Mouse (Mus musculus) right cerebral cortex, adult 18-20 months (tissue): ENCODE data around the gene Usp22.
"Not testable (repeated sequence)": the region's sequence is repeated elsewhere in the genome, so short reads cannot be mapped to it uniquely, and the experiment has no call there.

Experiments
- DNase-seq: peaks from one replicate; pipeline ENCODE4 v3.0.0; 2022; ENCODE audit warnings: mixed read lengths

The Usp22 gene

GRCm38 (mm10) chr11:61142262-61142661 is 32.6 kb downstream of the Usp22 start:
- DNase-seq: no peak

DNA sequence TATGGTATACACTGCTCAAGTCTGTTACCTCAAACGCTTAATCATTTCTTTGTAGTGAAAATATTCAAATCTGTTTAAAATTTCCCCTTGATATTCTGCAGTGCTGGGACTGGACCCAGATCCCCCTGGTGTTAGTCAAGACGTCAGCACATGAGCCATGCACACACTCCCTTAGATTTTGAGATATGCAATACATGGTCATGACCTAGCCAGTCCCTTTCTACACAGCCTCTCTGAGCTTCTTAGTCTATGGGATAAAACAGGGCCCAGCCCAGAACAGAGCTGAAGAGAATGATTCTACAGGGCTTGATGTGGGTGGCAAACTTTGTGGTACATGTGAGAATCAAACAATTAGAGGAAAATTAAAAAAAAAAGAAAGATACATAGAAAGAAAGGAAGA is 33.2 kb downstream of the Usp22 start:
- no peak for DNase-seq

GRCm38 (mm10) chr11:61132943-61133342 is 41.9 kb downstream of the Usp22 start:
- DNase-seq: no peak

DNA sequence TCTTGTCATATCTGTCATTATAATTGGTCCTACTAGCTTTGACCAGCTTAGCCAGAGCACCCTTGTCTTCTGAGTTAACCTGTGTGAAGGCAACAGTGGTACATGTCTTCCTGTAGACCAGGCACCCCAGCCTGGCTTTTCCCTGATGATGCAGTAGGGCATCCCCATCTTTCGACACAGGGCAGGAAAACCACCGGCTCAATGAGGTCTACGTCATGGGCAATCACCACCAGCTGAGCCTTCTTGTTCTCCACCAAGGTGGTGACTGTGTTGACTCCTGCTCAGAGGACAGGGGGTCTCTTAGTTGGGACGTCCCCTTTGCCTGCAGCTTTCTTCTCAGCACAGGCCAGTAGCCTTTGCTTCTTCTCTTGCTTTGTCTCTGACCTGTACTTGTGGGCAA is 44.2 kb downstream of the Usp22 start:
- DNase-seq: not testable (repeated sequence)

DNA sequence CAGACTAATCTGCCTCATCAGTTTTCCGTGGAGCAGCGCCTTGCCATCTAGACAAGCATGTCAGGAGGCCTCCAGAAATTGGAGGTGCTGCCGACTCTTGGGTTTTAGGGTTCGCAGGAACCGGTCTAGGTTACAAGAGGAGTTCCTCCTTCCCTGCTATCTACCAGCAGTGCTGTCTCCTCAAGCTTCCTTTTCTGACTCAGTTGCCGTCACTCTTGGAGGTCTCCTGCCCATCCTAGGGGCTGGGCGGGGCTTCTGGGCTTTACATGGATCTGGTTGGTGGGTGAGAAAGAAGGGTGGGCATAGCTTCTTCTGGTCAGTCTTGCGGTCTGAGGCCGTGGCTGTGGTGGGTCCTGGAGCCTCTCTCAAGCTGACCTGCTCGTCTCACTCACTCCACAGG is 45.5 kb downstream of the Usp22 start:
- no peak for DNase-seq

DNA sequence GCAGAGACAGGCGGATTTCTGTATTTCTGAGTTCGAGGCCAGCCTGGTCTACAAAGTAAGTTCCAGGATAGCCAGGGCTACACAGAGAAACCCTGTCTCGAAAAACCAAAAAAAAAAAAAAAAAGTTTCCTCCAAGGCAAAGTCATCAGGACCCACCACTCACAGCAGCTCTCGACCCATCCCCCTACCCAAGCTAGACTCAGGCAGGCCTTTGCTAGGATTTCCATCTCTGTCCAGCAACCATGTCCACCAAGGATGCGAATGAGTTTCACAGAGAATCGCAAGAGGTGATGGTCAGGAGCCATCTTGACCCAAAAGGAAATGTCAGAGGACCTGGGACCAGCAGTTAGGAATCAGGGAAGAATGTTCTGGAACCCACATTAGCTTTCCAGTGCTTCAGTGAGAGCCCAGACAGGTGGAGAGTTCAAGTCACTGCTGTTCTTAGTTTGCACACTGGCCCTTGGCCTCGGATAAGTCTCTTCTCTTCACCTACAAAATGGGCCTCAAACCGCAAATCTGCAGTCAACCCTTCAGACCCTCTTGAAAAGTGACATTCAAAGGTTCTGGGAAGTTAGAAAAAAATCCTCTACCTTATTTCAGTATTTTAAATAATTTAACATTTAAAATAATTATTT is 47.3 kb downstream of the Usp22 start:
- DNase-seq: no peak

- no peak for DNase-seq
Measured at GRCm38 (mm10) chr11:61126606-61127355, 48.1 kb downstream of the Usp22 start, which contains the start of gene Tnfrsf13b. Tnfrsf13b (plus strand) TSS chr11:61126755.

DNA sequence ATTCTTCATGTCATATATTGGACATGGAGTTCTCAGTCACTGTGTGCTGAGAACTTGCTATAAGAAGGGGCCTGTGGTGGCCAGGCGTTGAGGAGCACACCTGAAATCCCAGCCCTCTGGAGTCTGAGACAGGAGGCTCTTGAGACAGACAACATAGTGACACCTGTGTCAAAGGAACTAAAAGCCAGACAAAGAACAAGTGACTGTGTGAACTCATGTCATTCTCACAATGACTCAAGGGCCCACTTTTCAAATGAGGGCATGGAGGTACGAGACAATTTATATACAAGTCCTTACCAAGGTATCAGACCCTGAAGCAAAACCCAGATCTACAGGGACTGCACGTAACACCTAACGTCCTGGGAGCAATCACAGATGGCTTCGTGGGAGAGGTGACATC is 48.9 kb downstream of the Usp22 start:
- DNase-seq: no peak

- no peak for DNase-seq
Measured at GRCm38 (mm10) chr11:61123886-61124285, 51.0 kb downstream of the Usp22 start.

GRCm38 (mm10) chr11:61122769-61123288 is 52.0 kb downstream of the Usp22 start:
- DNase-seq: no peak

DNA sequence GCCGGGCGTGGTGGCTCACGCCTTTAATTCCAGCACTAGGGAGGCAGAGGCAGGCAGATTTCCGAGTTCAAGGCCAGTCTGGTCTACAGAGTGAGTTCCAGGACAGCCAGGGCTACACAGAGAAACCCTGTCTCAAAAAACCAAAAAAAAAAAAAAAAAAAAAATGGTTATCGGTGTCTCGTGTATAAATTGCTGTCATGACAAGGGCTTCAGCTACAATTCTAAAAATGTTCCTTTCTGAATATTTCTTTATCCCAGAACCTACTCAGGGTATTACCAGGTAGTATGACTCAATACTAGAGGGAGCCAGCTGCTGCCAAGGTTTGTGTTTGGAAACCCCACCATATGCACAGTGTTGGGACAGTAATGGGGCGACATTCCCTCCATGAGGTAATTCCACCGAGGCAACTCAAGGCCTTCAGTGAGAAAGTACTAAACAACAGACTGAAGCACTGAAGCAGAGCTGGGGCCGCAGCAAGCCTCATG is 52.5 kb downstream of the Usp22 start:
- no peak for DNase-seq

DNA sequence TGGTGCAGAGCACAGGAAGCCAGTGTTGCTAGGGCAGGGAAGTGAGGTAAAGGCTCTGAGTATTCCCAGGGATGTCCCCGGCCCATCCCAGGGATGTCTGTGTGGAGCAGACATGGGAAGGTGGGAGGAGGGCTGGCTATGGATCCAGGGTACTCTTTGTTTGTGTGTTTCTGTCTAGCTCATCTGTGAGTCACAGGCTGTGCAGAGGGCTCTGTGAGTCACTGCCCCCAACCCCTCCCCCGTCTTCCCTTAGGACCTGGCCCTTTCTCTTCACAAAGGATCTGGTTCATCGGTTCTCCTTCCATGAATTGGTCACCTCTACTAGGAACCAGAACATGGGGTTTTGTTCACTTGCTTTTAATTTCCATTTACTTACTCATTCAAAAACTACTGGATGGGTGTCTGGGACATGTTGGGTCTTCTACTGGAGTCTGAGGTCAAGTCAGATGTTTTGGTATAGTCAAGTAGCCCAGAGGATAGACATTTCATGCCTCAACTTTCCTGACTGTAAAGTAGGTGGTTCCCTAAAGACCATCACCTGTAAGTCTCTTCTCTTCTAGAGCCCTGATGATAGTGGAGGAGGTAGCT is 54.8 kb downstream of the Usp22 start:
- DNase-seq: no peak

GRCm38 (mm10) chr11:61116226-61116625 is 58.6 kb downstream of the Usp22 start:
- no peak for DNase-seq

DNA sequence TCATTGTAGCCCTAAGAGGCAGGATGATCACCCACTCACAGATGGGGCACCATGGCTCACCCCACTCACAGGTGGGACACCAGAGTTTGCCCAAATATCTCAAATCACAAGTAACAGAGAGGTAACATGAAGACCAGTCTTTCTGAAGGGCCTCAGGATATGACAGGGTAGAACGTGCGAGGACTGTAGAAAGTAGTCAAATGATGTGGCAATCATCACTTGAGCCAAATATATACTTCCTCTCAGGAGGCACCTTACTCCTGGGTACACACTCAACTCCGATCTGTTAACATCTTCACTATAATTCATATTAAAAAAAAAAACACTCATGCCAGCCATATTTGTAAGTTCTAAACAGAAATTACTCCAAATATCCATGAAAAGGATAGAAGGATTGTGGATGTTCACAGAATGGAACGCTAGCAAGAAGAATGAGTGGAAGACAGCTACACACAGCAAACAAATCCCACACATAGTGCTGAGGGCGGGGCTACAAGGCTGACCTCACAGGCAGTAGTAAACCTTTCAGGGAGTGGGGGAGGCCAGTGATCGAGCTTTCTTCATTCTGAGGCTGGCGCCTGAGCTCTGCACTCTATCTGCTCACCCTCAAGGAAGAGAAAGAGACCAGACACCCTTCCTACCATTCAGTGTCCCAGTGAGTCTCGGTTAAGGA is 62.4 kb downstream of the Usp22 start:
- DNase-seq: no peak

DNA sequence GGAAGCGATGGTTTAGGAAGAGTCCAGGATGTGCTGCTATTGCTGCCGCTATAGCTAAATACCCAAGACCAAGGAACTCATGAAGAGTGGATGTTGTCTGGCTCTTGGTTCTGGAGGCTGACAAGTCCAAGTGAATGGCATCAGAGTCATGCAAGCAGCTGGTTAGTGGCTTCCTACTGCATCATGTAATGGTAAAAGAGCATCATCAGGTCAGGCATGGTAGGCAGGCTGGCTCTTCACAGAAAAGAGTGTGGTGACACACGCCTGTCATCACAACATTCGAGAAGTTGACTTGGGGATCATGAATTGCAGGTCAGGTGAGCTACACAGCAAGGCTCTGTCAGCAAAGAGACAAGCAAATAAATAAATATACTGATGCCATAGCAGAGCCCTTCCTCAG is 63.4 kb downstream of the Usp22 start:
- DNase-seq: no peak

DNA sequence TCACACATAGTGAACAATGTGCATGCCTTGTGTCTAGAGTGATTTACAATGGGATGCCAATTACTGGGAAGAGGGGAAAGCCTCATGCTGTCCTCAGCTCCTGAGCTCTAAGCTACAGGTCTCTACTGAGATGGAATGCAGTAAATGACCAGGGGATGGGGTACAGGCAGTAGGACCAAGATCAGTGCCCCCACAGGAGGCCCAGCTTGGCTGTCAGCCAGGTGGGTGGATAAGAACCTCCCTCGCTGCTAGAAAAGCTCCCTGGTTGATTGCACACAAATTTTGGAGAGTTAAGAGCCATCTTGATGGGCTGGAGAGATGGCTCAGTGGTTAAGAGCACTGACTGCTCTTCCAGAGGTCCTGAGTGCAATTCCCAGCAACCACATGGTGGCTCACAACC is 63.9 kb downstream of the Usp22 start:
- DNase-seq: no peak

DNA sequence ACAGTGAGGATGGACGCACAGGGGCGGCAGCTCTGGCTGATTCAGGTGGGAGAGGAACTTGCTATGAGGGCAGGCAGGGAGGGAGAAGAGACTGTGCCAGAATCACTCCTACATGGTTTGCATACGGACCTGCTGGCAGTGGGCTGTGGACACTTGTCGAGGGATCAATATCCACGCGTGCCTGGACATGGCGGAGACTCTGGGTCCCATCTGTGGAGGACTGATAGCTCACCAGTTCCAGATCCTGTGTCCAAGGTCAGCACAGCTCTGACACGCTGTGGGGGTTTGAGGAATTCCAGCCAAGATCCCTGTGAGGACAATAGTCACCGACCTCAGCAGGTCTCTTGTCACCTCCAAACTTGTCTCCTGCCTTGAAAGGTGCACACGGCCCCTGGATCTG is 64.7 kb downstream of the Usp22 start:
- no peak for DNase-seq

- DNase-seq: no peak
Measured at GRCm38 (mm10) chr11:61109707-61110106, 65.1 kb downstream of the Usp22 start.

DNA sequence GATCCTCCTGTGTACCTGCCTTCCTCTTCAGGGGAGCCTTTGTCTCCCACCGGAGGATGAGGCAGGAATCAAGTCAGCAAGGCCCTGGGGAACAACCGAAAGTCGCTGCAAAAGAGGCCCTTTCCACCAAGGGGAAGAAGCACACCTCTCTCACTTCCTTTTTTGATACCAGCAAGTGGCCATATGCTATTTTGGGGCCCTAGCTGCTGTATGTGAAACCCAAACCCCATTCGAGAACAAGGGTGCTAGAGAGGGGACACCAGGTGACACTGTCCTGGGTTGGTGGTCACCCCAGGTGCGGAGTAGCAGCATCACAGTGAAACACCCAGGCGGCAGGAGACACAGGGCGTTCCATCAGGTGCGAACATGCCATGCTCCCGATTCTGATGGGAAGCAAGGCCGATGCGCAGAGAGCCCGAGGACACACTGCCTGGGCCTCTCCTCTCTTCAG is 65.9 kb downstream of the Usp22 start:
- no peak for DNase-seq

DNA sequence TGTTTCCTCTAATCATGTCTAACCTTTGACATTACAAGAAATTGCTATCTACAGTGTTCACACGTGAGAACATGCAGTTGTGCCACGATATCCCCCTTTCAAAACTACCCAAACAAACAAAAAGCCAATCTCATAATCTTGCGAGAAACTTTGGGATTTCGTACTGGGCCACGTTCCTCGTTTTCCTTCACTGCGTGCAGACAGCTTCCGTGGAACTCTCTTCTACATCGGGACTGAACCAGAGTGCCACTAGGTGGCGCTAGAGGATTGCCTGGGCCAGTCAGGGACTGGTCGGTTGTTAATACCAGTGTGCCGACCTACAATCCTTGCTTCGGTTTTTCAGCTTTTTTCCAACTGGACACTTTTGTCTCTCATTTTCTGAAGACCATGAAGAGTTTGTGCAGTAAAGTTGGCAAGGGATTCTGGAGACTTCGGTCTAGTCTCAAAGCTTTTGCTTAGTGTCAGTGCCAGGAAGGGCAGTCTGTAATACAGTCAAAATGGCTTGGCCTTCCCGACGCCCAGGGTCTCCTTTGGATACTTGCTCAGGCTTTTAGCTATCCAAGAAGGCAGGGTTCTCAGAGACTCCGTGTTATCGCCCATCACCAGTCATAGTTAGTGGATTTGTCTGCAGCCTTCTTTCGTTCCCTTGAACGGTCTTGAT is 70.5 kb downstream of the Usp22 start:
- DNase-seq: peak; percentile 82

GRCm38 (mm10) chr11:61102397-61103339 is 72.2 kb downstream of the Usp22 start:
- DNase-seq: no peak
